Mouse (Mus musculus) MEL (cell line): ENCODE measurements around the gene Rnase12. TPM values are rescaled to one million over a fixed set of nuclear protein-coding genes. Genes with fewer than 3 reads are reported as not detected.

Experiments
- DNase-seq: peaks from one replicate; pipeline ENCODE4 v3.0.0; 2011; ENCODE audit warnings: low read depth, low spot score
- H3K27ac ChIP-seq: 2 replicates; pipeline ENCODE4 v1.5.1; 2012; ENCODE audit warnings: low read depth, mild to moderate bottlenecking, control low read depth, low read length, moderate library complexity; ENCODE audit not compliant: control insufficient read depth
- H3K27me3 ChIP-seq, 2 experiments: fragments of 150-350 bp in 1 of 2; sonication (generic) in 1 of 2; 2 replicates each; pipeline ENCODE4 v1.6.1; 2012; ENCODE audit warnings: low read length in 2 of 2, mild to moderate bottlenecking in 2 of 2, improper control_type of control experiment in 1 of 2, moderate library complexity in 1 of 2; ENCODE audit not compliant: insufficient read depth in 2 of 2, control insufficient read depth in 1 of 2
- H3K36me3 ChIP-seq, 2 experiments: 2 replicates each; pipeline ENCODE4 v1.6.1; 2012 to 2014; ENCODE audit warnings: low read length in 2 of 2, improper control_type of control experiment in 1 of 2, inconsistent platforms in 1 of 2, mild to moderate bottlenecking in 1 of 2; ENCODE audit not compliant: insufficient read depth in 2 of 2, control insufficient read depth in 1 of 2
- H3K4me1 ChIP-seq, 2 experiments: fragments of 150-350 bp in 1 of 2; sonication (generic) in 1 of 2; 2 replicates each; pipeline ENCODE4 v1.6.1; 2012; ENCODE audit warnings: low read length in 2 of 2, improper control_type of control experiment in 1 of 2, mild to moderate bottlenecking in 1 of 2; ENCODE audit not compliant: insufficient read depth in 2 of 2, control insufficient read depth in 1 of 2
- H3K4me3 ChIP-seq, 2 experiments: fragments of 150-350 bp in 1 of 2; sonication (generic) in 1 of 2; 2 replicates each; pipeline ENCODE4 v1.5.1; 2012; ENCODE audit warnings: low read depth in 2 of 2, low read length in 2 of 2, mild to moderate bottlenecking in 2 of 2, moderate library complexity in 2 of 2, control low read depth in 1 of 2, improper control_type of control experiment in 1 of 2; ENCODE audit not compliant: control insufficient read depth in 1 of 2, insufficient read depth in 1 of 2
- H3K79me2 ChIP-seq: 2 replicates; pipeline ENCODE4 v1.6.1; 2012; ENCODE audit warnings: mild to moderate bottlenecking, low read length, moderate library complexity; ENCODE audit not compliant: control insufficient read depth, poor library complexity, insufficient read depth
- H3K9ac ChIP-seq: 2 replicates; pipeline ENCODE4 v1.6.1; 2012; ENCODE audit warnings: low read depth, mild to moderate bottlenecking, control low read depth, low read length, moderate library complexity; ENCODE audit not compliant: control insufficient read depth, poor library complexity, severe bottlenecking
- H3K9me3 ChIP-seq: fragments of 150-350 bp; sonication (generic); replicated peaks from 2 replicates; pipeline ENCODE4 v1.6.1; 2012; ENCODE audit warnings: mild to moderate bottlenecking, low read length, improper control_type of control experiment, moderate library complexity; ENCODE audit not compliant: insufficient read depth
- CTCF ChIP-seq, 3 experiments: IDR thresholded peaks in 2 of 3; conservative IDR thresholded peaks in 1 of 3; 2 replicates each; pipeline ENCODE4 v1.5.1; 2011 to 2012; ENCODE audit warnings: low read length in 3 of 3, low read depth in 2 of 3, mild to moderate bottlenecking in 2 of 3, improper control_type of control experiment in 1 of 3, inconsistent platforms in 1 of 3, mixed read lengths in 1 of 3, moderate library complexity in 1 of 3; ENCODE audit not compliant: control insufficient read depth in 1 of 3, insufficient read depth in 1 of 3, poor library complexity in 1 of 3, severe bottlenecking in 1 of 3
- E2F4 ChIP-seq: IDR thresholded peaks from 2 replicates; pipeline ENCODE4 v1.6.1; 2011; ENCODE audit warnings: low read depth, low read length, improper control_type of control experiment, borderline replicate concordance
- JUND ChIP-seq: IDR thresholded peaks from 2 replicates; pipeline ENCODE4 v1.6.1; 2011; ENCODE audit warnings: low read depth, mild to moderate bottlenecking, improper control_type of control experiment, low read length
- KAT2A ChIP-seq: conservative IDR thresholded peaks from 2 replicates; pipeline ENCODE4 v1.6.1; 2012; ENCODE audit warnings: low read depth, low read length, improper control_type of control experiment, inconsistent platforms
- MAFK ChIP-seq: IDR thresholded peaks from 2 replicates; pipeline ENCODE4 v1.6.1; 2011; ENCODE audit warnings: low read depth, mild to moderate bottlenecking, low read length, improper control_type of control experiment, borderline replicate concordance
- MAX ChIP-seq: IDR thresholded peaks from 2 replicates; pipeline ENCODE4 v1.6.1; 2011; ENCODE audit warnings: low read length, improper control_type of control experiment
- MEF2A ChIP-seq: IDR thresholded peaks from 2 replicates; pipeline ENCODE4 v1.6.1; 2014; ENCODE audit warnings: low read depth, mild to moderate bottlenecking, inconsistent platforms, low read length, improper control_type of control experiment; ENCODE audit not compliant: poor library complexity, insufficient replicate concordance, severe bottlenecking; ENCODE audit errors: extremely low read depth
- MYC ChIP-seq: IDR thresholded peaks from 2 replicates; pipeline ENCODE4 v1.6.1; 2011; ENCODE audit warnings: low read depth, mild to moderate bottlenecking, low read length, improper control_type of control experiment, moderate library complexity
- NELFE ChIP-seq: IDR thresholded peaks from 2 replicates; pipeline ENCODE4 v1.6.1; 2011; ENCODE audit warnings: low read depth, low read length, improper control_type of control experiment
- NRF1 ChIP-seq: IDR thresholded peaks from 2 replicates; pipeline ENCODE4 v1.6.1; 2014; ENCODE audit warnings: low read depth, mild to moderate bottlenecking, inconsistent platforms, low read length, improper control_type of control experiment, moderate library complexity; ENCODE audit not compliant: poor library complexity, insufficient read depth, severe bottlenecking
- POLR2A ChIP-seq, 2 experiments: IDR thresholded peaks; 2 replicates each; pipeline ENCODE4 v1.6.1; 2011 to 2012; ENCODE audit warnings: low read length in 2 of 2, mild to moderate bottlenecking in 2 of 2, control low read depth in 1 of 2, improper control_type of control experiment in 1 of 2, low read depth in 1 of 2, moderate library complexity in 1 of 2; ENCODE audit not compliant: control insufficient read depth in 1 of 2, insufficient read depth in 1 of 2, poor library complexity in 1 of 2
- POLR2AphosphoS2 ChIP-seq: IDR thresholded peaks from 2 replicates; pipeline ENCODE4 v1.6.1; 2011; ENCODE audit warnings: low read length, improper control_type of control experiment
- POLR2AphosphoS5 ChIP-seq: IDR thresholded peaks from 2 replicates; pipeline ENCODE4 v1.6.1; 2012; ENCODE audit warnings: low read depth, borderline replicate concordance, mild to moderate bottlenecking, inconsistent platforms, low read length, moderate library complexity, mixed read lengths
- RAD21 ChIP-seq: IDR thresholded peaks from 2 replicates; pipeline ENCODE4 v1.6.1; 2011; ENCODE audit warnings: mild to moderate bottlenecking, low read depth, low read length, improper control_type of control experiment
- SIN3A ChIP-seq: IDR thresholded peaks from 2 replicates; pipeline ENCODE4 v1.6.1; 2012; ENCODE audit warnings: low read length, improper control_type of control experiment, inconsistent platforms
- SMC3 ChIP-seq: IDR thresholded peaks from 2 replicates; pipeline ENCODE4 v1.6.1; 2011; ENCODE audit warnings: low read depth, low read length, improper control_type of control experiment
- TAL1 ChIP-seq: IDR thresholded peaks from 2 replicates; pipeline ENCODE4 v1.6.1; 2012; ENCODE audit warnings: mild to moderate bottlenecking, inconsistent platforms, low read length, moderate library complexity, mixed read lengths
- TBP ChIP-seq: IDR thresholded peaks from 2 replicates; pipeline ENCODE4 v1.8.0; 2011; ENCODE audit warnings: low read depth, low read length, improper control_type of control experiment
- ZNF384 ChIP-seq: IDR thresholded peaks from 2 replicates; pipeline ENCODE4 v1.6.1; 2012; ENCODE audit warnings: low read depth, mild to moderate bottlenecking, inconsistent platforms, low read length, improper control_type of control experiment
- polyA plus RNA-seq, 2 experiments: library from polyadenylated mRNA; stranded (reverse) in 1 of 2; unstranded in 1 of 2; fragments of >175 nt in 1 of 2; fragments of >200 nt in 1 of 2; gene quantifications; 2 replicates each; pipeline versions ENCODE4 v1.2.1 to v1.2.4; 2012; ENCODE audit warnings: low replicate concordance in 2 of 2, low read depth in 1 of 2; ENCODE audit not compliant: insufficient read length in 2 of 2, insufficient read depth in 1 of 2, missing spikeins in 1 of 2
- total RNA-seq: library from RNA; depleted of rRNA; stranded (reverse); fragments of 300-350 nt; gene quantifications from 2 replicates; pipeline ENCODE4 v1.2.3, GENCODE M21; 2012

Rnase12 gene
- total and polyA plus RNA-seq, 3 experiments: not detected

DNA sequence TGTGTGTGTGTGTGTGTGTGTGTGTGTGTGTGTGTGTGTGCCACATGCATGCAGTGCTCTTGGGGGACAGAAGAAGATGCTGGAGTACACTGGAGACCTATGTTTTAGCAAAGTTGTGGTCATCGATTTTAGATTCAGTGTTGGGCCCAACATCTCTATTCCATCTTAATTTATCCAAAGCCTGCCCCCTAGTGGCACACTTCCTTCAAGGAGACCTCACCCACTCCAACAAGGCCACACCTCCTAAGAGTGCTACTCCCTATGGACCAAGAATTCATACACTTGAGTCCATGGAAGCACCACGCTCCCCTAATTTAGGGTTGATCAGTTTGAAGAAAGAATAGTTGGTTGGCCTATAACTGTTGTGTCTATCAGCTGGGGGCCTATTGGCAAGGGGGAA is 12.2 kb upstream of the Rnase12 start:
- no peak overlapping the region for H3K4me3 ChIP-seq
- H3K27ac ChIP-seq: no peak overlapping the region
- peaks cover 0 to 3% of the 10 kb centered on the region in 2 experiments; a peak in 1 of 4 replicates for H3K4me1 ChIP-seq
- H3K79me2 ChIP-seq: no peaks in the 10 kb centered on the region
- peak; percentile 84 for DNase-seq
- peaks cover 0 to 3% of the 10 kb centered on the region in 2 experiments; a peak in 1 of 4 replicates for H3K36me3 ChIP-seq
- peaks cover 0 to 3% of the 10 kb centered on the region in 2 experiments; a peak in 1 of 4 replicates for H3K27me3 ChIP-seq
- TF ChIP-seq CTCF (IDR thresholded peaks at IDR 0.05 in 2 of 3, conservative IDR thresholded peaks at IDR 0.05 in 1 of 3; ENCODE audit: control insufficient read depth in 1 of 3, insufficient read depth in 1 of 3, low read depth in 2 of 3, low read length in 3 of 3, poor library complexity in 1 of 3, severe bottlenecking in 1 of 3) (peak; percentile 41 to 71 (median 58)), TAL1 (no peak), MAX (no peak), KAT2A (no peak), MEF2A (no peak), POLR2AphosphoS2 (no peak), ZNF384 (no peak), SMC3 (peak; percentile 49), POLR2AphosphoS5 (no peak), POLR2A (IDR thresholded peaks at IDR 0.05; ENCODE audit: control insufficient read depth in 1 of 2, insufficient read depth in 1 of 2, low read depth in 1 of 2, low read length in 2 of 2, poor library complexity in 1 of 2) (no peak), RAD21 (peak; percentile 28)
- TF ChIP-seq, all 39 proteins: peak for 3
- no peaks in the 10 kb centered on the region for H3K9me3 ChIP-seq
- H3K9ac ChIP-seq: no peak overlapping the region

DNA sequence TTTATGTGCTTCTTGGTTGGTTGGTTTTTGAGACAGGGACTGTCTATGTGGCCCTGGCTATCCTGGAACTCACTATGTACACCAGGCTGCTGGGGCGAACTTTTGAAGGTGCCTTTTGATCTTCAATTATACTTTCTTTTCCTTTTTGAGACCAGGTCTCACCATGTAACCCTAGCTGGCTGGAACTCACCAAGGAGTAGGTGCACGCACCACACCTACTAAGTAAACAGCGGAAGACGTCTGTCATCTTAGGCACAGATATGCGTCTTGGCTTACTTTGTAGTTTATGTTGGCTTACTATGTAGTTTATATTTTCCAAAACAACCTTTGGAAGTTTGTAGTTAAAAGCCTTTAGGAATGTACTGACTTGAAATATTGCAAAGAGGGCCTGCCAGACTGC is 11.5 kb upstream of the Rnase12 start:
- no peak overlapping the region for H3K9ac ChIP-seq
- H3K27ac ChIP-seq: no peak overlapping the region
- H3K36me3 ChIP-seq: peaks cover 0 to 3% of the 10 kb centered on the region in 2 experiments; a peak in 1 of 4 replicates
- peaks cover 0 to 3% of the 10 kb centered on the region in 2 experiments; a peak in 1 of 4 replicates for H3K4me1 ChIP-seq
- no peaks in the 10 kb centered on the region for H3K79me2 ChIP-seq
- no peak for DNase-seq
- peaks cover 0 to 3% of the 10 kb centered on the region in 2 experiments; a peak in 1 of 4 replicates for H3K27me3 ChIP-seq
- H3K9me3 ChIP-seq: no peaks in the 10 kb centered on the region
- TF ChIP-seq SIN3A (no peak), NELFE (no peak), POLR2AphosphoS2 (no peak), JUND (no peak), MYC (no peak), TBP (no peak), SMC3 (no peak), NRF1 (no peak), MAFK (no peak), E2F4 (no peak), ZNF384 (no peak)
- H3K4me3 ChIP-seq: no peak overlapping the region
